ENCODE assay signal across 32 mouse cellular contexts in genomic region chr5:143993849-143994248, GRCm38 (mm10). TPM values are rescaled to one million over a fixed set of nuclear protein-coding genes. Genes with fewer than 3 reads are reported as not detected.
DNase-seq lines count a peak whose midpoint lies in the region; ATAC-seq and TF ChIP-seq lines count a peak whose summit lies in the region.
"Had no signal": no experiment of that assay in that cellular context is flagged by ENCODE, and none has a peak within 500 bp of the region (broad histone marks: within the 10 kb centered on the region; RNA-seq: fewer than 3 reads in every experiment).

No protein-coding gene starts in this region.

- 0 out of 2 replicates have a peak, but pooled peaks have one; percentile 39 for ATAC-seq in heart, embryonic 12.5 days (ENCODE audit: insufficient number of reproducible peaks, low FRiP score)
- ATAC-seq in heart, embryonic 15.5 days (replicated peaks; ENCODE audit: insufficient number of reproducible peaks, insufficient read depth, low FRiP score, low read depth) = 0 out of 2 replicates have a peak, but pooled peaks have one; percentile 32
- ATAC-seq: activated CD4-positive, CD25-positive, alpha-beta regulatory T cell, adult 4 months; forebrain, embryonic 15.5 days; hindbrain, embryonic 16.5 days; intestine, embryonic 15.5 days had no signal

- H3K4me3 ChIP-seq in gastrocnemius, adult 2 months = no peak overlapping the region
- H3K4me3 ChIP-seq in heart, embryonic 12.5 days = no peak overlapping the region
- H3K4me3 ChIP-seq in heart, adult 2 months = no peak overlapping the region
- H3K4me3 ChIP-seq in heart, embryonic 15.5 days = no peak overlapping the region
- H3K4me3 ChIP-seq in lung, adult 2 months (replicated peaks; ENCODE audit: extremely low read depth, low read depth, low read length) = no peak overlapping the region
- H3K4me3 ChIP-seq: embryonic facial prominence, embryonic 10.5 days; embryonic facial prominence, embryonic 13.5 days; erythroblast, embryonic 14.5 days; forebrain, embryonic 12.5 days; forebrain, embryonic 15.5 days; hindbrain, embryonic 10.5 days; hindbrain, embryonic 13.5 days; intestine, embryonic 15.5 days had no signal

- no peaks in the 10 kb centered on the region for H3K79me2 ChIP-seq in heart, adult 2 months (replicated peaks; ENCODE audit: control insufficient read depth, insufficient read depth, low read length)

- no peaks in the 10 kb centered on the region for H3K27me3 ChIP-seq in heart, embryonic 12.5 days (replicated peaks)
- no peaks in the 10 kb centered on the region for H3K27me3 ChIP-seq in heart, adult 2 months (ENCODE audit: control insufficient read depth, insufficient read depth, low read length)
- no peaks in the 10 kb centered on the region for H3K27me3 ChIP-seq in heart, embryonic 15.5 days
- H3K27me3 ChIP-seq: embryonic facial prominence, embryonic 13.5 days; forebrain, embryonic 12.5 days; forebrain, embryonic 15.5 days; hindbrain, embryonic 13.5 days; intestine, embryonic 15.5 days had no signal

- intact Hi-C loops in gastrocnemius, adult 2 months (cut with DNase I) = no loop called here
- intact Hi-C loops in heart, adult 2 months (cut with DNase I) = no loop called here

- no peak overlapping the region for H3K4me2 ChIP-seq in heart, embryonic 12.5 days
- no peak overlapping the region for H3K4me2 ChIP-seq in heart, embryonic 15.5 days
- H3K4me2 ChIP-seq: embryonic facial prominence, embryonic 13.5 days; forebrain, embryonic 12.5 days; forebrain, embryonic 15.5 days; hindbrain, embryonic 13.5 days; intestine, embryonic 15.5 days had no signal

- no peak overlapping the region for H3K9ac ChIP-seq in heart, embryonic 12.5 days
- H3K9ac ChIP-seq in heart, adult 2 months (ENCODE audit: low read depth, low read length) = no peak overlapping the region
- no peak overlapping the region for H3K9ac ChIP-seq in heart, embryonic 15.5 days
- H3K9ac ChIP-seq: embryonic facial prominence, embryonic 13.5 days; forebrain, embryonic 12.5 days; forebrain, embryonic 15.5 days; hindbrain, embryonic 13.5 days; intestine, embryonic 15.5 days had no signal

- DNase-seq in gastrocnemius, adult 2 months = no peak
- DNase-seq in gastrocnemius, postnatal 4 days (ENCODE audit: low spot score in 2 of 2) = no peak
- DNase-seq in heart, adult 2 months = no peak
- no peak for DNase-seq in heart, adult 9 months (ENCODE audit: low spot score in 2 of 2)
- DNase-seq in lung, adult 2 months = peak; percentile 15
- no peak for DNase-seq in lung, postnatal 4 days
- DNase-seq: adrenal gland, adult 8-10 months; adrenal gland, postnatal 25 days; cerebellum, adult 11-12 months; cerebellum, adult 8-10 months; cerebellum, postnatal 10 days; cerebellum, postnatal 36 days; embryo, embryonic 11 days; gastrocnemius, postnatal 10 days; gastrocnemius, postnatal 36 days; heart, postnatal 10 days; kidney, adult 11 months; kidney, adult 8-10 months had no signal

- no peak for TF ChIP-seq POLR2A in heart, adult 2 months (IDR thresholded peaks at IDR 0.05; ENCODE audit: insufficient read depth, low read depth, low read length)
- no peak for TF ChIP-seq POLR2A in lung, adult 2 months (IDR thresholded peaks at IDR 0.05; ENCODE audit: borderline replicate concordance, extremely low read depth, low read depth, low read length)

- H3K27ac ChIP-seq in gastrocnemius, adult 2 months = peak overlapping the region; percentile 44; the same call in 1 of the 2 replicates
- peak overlapping the region; percentile 63 for H3K27ac ChIP-seq in heart, embryonic 12.5 days (ENCODE audit: poor library complexity, severe bottlenecking)
- no peak overlapping the region for H3K27ac ChIP-seq in heart, adult 2 months
- H3K27ac ChIP-seq in heart, embryonic 15.5 days = peak overlapping the region; percentile 50
- H3K27ac ChIP-seq: embryonic facial prominence, embryonic 10.5 days; embryonic facial prominence, embryonic 13.5 days; forebrain, embryonic 12.5 days; forebrain, embryonic 15.5 days; hindbrain, embryonic 10.5 days; hindbrain, embryonic 13.5 days; intestine, embryonic 15.5 days had no signal

- H3K9me3 ChIP-seq in heart, embryonic 12.5 days (replicated peaks) = no peaks in the 10 kb centered on the region
- no peaks in the 10 kb centered on the region for H3K9me3 ChIP-seq in heart, embryonic 15.5 days (replicated peaks)
- H3K9me3 ChIP-seq: embryonic facial prominence, embryonic 10.5 days; embryonic facial prominence, embryonic 13.5 days; forebrain, embryonic 12.5 days; forebrain, embryonic 15.5 days; hindbrain, embryonic 10.5 days; hindbrain, embryonic 13.5 days; intestine, embryonic 15.5 days had no signal

- H3K36me3 ChIP-seq in heart, embryonic 12.5 days = peaks cover 98% of the 10 kb centered on the region
- no peaks in the 10 kb centered on the region; the same call in 1 of the 2 replicates for H3K36me3 ChIP-seq in heart, adult 2 months (ENCODE audit: control insufficient read depth, insufficient read depth, low read length)
- peaks cover 69% of the 10 kb centered on the region for H3K36me3 ChIP-seq in heart, embryonic 15.5 days

- TF ChIP-seq EP300 in heart, adult 2 months (IDR thresholded peaks at IDR 0.05; ENCODE audit: insufficient read depth, low read depth, low read length) = no peak

- WGBS in heart, embryonic 12.5 days = 76% methylated on average over 5 of the region's 5 CpGs
- WGBS in heart, adult 2 months = 81% methylated on average over 5 of the region's 5 CpGs
- WGBS in heart, embryonic 15.5 days = 68% methylated on average over 5 of the region's 5 CpGs
- 85% methylated on average over 5 of the region's 5 CpGs for WGBS in lung, adult 2 months

- no peak for TF ChIP-seq CTCF in gastrocnemius, adult 2 months (IDR thresholded peaks at IDR 0.05)
- TF ChIP-seq CTCF in heart, adult 2 months (IDR thresholded peaks at IDR 0.05) = no peak
- TF ChIP-seq CTCF in lung, adult 2 months (IDR thresholded peaks at IDR 0.05; ENCODE audit: insufficient read depth, low read length) = no peak

- peaks cover 13% of the 10 kb centered on the region for H3K4me1 ChIP-seq in heart, embryonic 12.5 days (replicated peaks)
- H3K4me1 ChIP-seq in heart, adult 2 months (ENCODE audit: control insufficient read depth, insufficient read depth, low read length) = no peaks in the 10 kb centered on the region
- H3K4me1 ChIP-seq in heart, embryonic 15.5 days (replicated peaks) = peaks cover 10% of the 10 kb centered on the region
- H3K4me1 ChIP-seq in lung, adult 2 months (ENCODE audit: control insufficient read depth, insufficient read depth, low read length) = no peaks in the 10 kb centered on the region; the same call in 1 of the 2 replicates
- H3K4me1 ChIP-seq: embryonic facial prominence, embryonic 10.5 days; embryonic facial prominence, embryonic 13.5 days; forebrain, embryonic 12.5 days; forebrain, embryonic 15.5 days; hindbrain, embryonic 10.5 days; hindbrain, embryonic 13.5 days; intestine, embryonic 15.5 days had no signal

RNA-seq across cellular contexts. Expression of gene Ccz1, which starts 20.8 kb away (rescaled TPM):
- total RNA-seq in gastrocnemius, adult 2 months (2021) = 10 to 100 TPM; 39.7 to 43.7 TPM
- total RNA-seq in gastrocnemius, postnatal 4 days (2021) = 10 to 100 TPM; 40.8 to 43.7 TPM
- polyA plus RNA-seq in heart, embryonic 12.5 days (2016; fragmentation: Nextera tagmentation; extraction: Ambion mirVana) = 59.1 and 59.3 TPM in 2 replicates
- 10 to 100 TPM; 25.0 to 29.6 TPM for total RNA-seq in heart, adult 2 months (2021)
- 9.3 and 16.7 TPM in 2 replicates for polyA plus RNA-seq in heart, adult 2 months (2012; rRNA removed)
- 46.1 and 48.8 TPM in 2 replicates for polyA plus RNA-seq in heart, embryonic 15.5 days (2015; fragmentation: Nextera tagmentation; extraction: Ambion mirVana)
- 8.3 and 13.4 TPM in 2 replicates for polyA plus RNA-seq in lung, adult 2 months (2012; rRNA removed)

RNA-seq across cellular contexts. Expression of gene Ocm, which starts 32.6 kb away (rescaled TPM):
- not detected for total RNA-seq in gastrocnemius, adult 2 months (2021)
- not detected for total RNA-seq in gastrocnemius, postnatal 4 days (2021)
- polyA plus RNA-seq in heart, embryonic 12.5 days (2016; fragmentation: Nextera tagmentation; extraction: Ambion mirVana) = not detected in 2 replicates
- total RNA-seq in heart, adult 2 months (2021) = not detected
- polyA plus RNA-seq in heart, adult 2 months (2012; rRNA removed) = not detected in 2 replicates
- not detected in 2 replicates for polyA plus RNA-seq in heart, embryonic 15.5 days (2015; fragmentation: Nextera tagmentation; extraction: Ambion mirVana)
- not detected in 2 replicates for polyA plus RNA-seq in lung, adult 2 months (2012; rRNA removed)
- total RNA-seq: adrenal gland, adult 8-10 months; adrenal gland, postnatal 25 days; ES-E14; gastrocnemius, postnatal 10 days; gastrocnemius, postnatal 36 days; heart, postnatal 10 days had no signal
- polyA plus RNA-seq: activated CD4-positive, CD25-positive, alpha-beta regulatory T cell, adult 4 months; brain, embryonic 14.5 days; embryonic facial prominence, embryonic 10.5 days; embryonic facial prominence, embryonic 13.5 days; erythroblast, embryonic 14.5 days; forebrain, embryonic 12.5 days; forebrain, embryonic 15.5 days; hindbrain, embryonic 10.5 days; hindbrain, embryonic 13.5 days; intestine, embryonic 15.5 days had no signal
